In the genomic region with DNA sequence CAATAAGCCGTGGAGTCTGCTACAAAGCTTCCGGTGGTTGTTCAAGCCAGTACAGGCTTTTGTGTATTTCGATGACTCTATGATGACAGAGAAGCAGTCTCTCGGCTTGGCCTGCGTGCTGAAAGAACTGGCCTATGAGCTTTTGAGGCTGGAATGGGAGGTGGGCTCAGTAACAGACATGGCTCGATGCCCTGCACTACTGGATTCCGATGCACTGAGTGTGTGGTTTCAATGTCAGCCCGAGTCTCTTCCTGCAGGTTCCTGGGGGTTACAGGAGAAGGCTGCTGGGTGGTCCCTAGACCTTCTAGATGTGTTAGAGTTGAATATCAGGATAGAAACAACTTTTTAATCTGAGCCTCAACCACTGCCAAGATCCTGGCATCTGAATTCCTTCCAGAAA, we compare ENCODE assay signal across 23 mouse cellular contexts. TPM values are rescaled to one million over a fixed set of nuclear protein-coding genes. Genes with fewer than 3 reads are reported as not detected.
A peak's percentile ranks its signal among the peaks of the same experiment; 100 is the strongest.
DNase-seq lines count a peak whose midpoint lies in the region; ATAC-seq and TF ChIP-seq lines count a peak whose summit lies in the region.
"Had no signal": no experiment of that assay in that cellular context is flagged by ENCODE, and none has a peak within 500 bp of the region (broad histone marks: within the 10 kb centered on the region; RNA-seq: fewer than 3 reads in every experiment).

No protein-coding gene starts in this region.

- H3K36me3 ChIP-seq in forebrain, postnatal 0 days (ENCODE audit: insufficient read depth) = no peaks in the 10 kb centered on the region
- no peaks in the 10 kb centered on the region for H3K36me3 ChIP-seq in forebrain, embryonic 12.5 days (replicated peaks)
- H3K36me3 ChIP-seq in lung, embryonic 14.5 days (ENCODE audit: insufficient read depth) = no peaks in the 10 kb centered on the region
- H3K36me3 ChIP-seq in CH12.LX (replicated peaks in 1 of 2; ENCODE audit: control insufficient read depth in 1 of 2, insufficient read depth in 1 of 2, low read length in 1 of 2) = no peaks in the 10 kb centered on the region
- H3K36me3 ChIP-seq in stomach, embryonic 16.5 days (ENCODE audit: control insufficient read depth, insufficient read depth, low read length) = no peaks in the 10 kb centered on the region
- H3K36me3 ChIP-seq: embryonic facial prominence, embryonic 13.5 days; hindbrain, embryonic 13.5 days; midbrain, embryonic 13.5 days had no signal

- no peaks in the 10 kb centered on the region for H3K9me3 ChIP-seq in forebrain, postnatal 0 days (ENCODE audit: low read length)
- H3K9me3 ChIP-seq in forebrain, embryonic 12.5 days = no peaks in the 10 kb centered on the region
- H3K9me3 ChIP-seq in lung, embryonic 14.5 days (ENCODE audit: low read depth, low read length) = no peaks in the 10 kb centered on the region
- no peaks in the 10 kb centered on the region for H3K9me3 ChIP-seq in CH12.LX (replicated peaks; ENCODE audit: low read length)
- no peaks in the 10 kb centered on the region for H3K9me3 ChIP-seq in stomach, embryonic 16.5 days (replicated peaks; ENCODE audit: control insufficient read depth, low read length)
- H3K9me3 ChIP-seq: embryonic facial prominence, embryonic 13.5 days; hindbrain, embryonic 13.5 days; midbrain, embryonic 13.5 days had no signal

- dilution Hi-C loops in CH12.LX (cut with MboI; ENCODE audit: extremely low pct_ligation_motif_present, extremely low pct_unique_long_range_greater_than_20kb, low sequenced_read_pairs) = no loop called here

- TF ChIP-seq CTCF in forebrain, postnatal 0 days (IDR thresholded peaks at IDR 0.05; ENCODE audit: low read depth) = no peak
- TF ChIP-seq CTCF in lung, embryonic 14.5 days (IDR thresholded peaks at IDR 0.05; ENCODE audit: low read depth) = no peak
- TF ChIP-seq CTCF in CH12.LX (conservative IDR thresholded peaks at IDR 0.05 in 1 of 2, IDR thresholded peaks at IDR 0.05 in 1 of 2; ENCODE audit: low read depth in 2 of 2, low read length in 2 of 2) = no peak

- peak; percentile 14 for DNase-seq in forebrain, postnatal 0 days
- DNase-seq in lung, embryonic 14.5 days = peak; percentile 54
- no peak for DNase-seq in lung, adult 18-20 months
- no peak for DNase-seq in CH12.LX (ENCODE audit: extremely low read depth)
- DNase-seq in right cerebral cortex, postnatal 36 days (ENCODE audit: low spot score in 2 of 2) = no peak
- DNase-seq: cerebellum, adult 11-12 months; heart, adult 2 months; left cerebral cortex, postnatal 4 days; thymus, postnatal 14 days had no signal

- no peak for TF ChIP-seq RAD21 in CH12.LX (IDR thresholded peaks at IDR 0.05; ENCODE audit: low read depth, low read length)

- H3K27me3 ChIP-seq in forebrain, postnatal 0 days (ENCODE audit: insufficient read depth, low read length) = no peaks in the 10 kb centered on the region
- H3K27me3 ChIP-seq in forebrain, embryonic 12.5 days = no peaks in the 10 kb centered on the region
- H3K27me3 ChIP-seq in lung, embryonic 14.5 days (ENCODE audit: insufficient read depth, low read length) = no peaks in the 10 kb centered on the region
- H3K27me3 ChIP-seq in CH12.LX (replicated peaks) = no peaks in the 10 kb centered on the region
- no peaks in the 10 kb centered on the region for H3K27me3 ChIP-seq in stomach, embryonic 16.5 days (ENCODE audit: control insufficient read depth, insufficient read depth, low read length)
- H3K27me3 ChIP-seq: embryonic facial prominence, embryonic 13.5 days; hindbrain, embryonic 13.5 days; midbrain, embryonic 13.5 days had no signal

- H3K79me2 ChIP-seq in CH12.LX (replicated peaks; ENCODE audit: control insufficient read depth, extremely low read depth, insufficient read depth, poor library complexity, severe bottlenecking) = no peaks in the 10 kb centered on the region

- no peak overlapping the region for H3K4me2 ChIP-seq in forebrain, postnatal 0 days (ENCODE audit: low read depth)
- no peak overlapping the region for H3K4me2 ChIP-seq in forebrain, embryonic 12.5 days
- H3K4me2 ChIP-seq in lung, embryonic 14.5 days = no peak overlapping the region
- no peak overlapping the region for H3K4me2 ChIP-seq in CH12.LX (ENCODE audit: insufficient read depth, low read depth, poor library complexity, severe bottlenecking)
- no peak overlapping the region for H3K4me2 ChIP-seq in stomach, embryonic 16.5 days (ENCODE audit: low read depth, low read length)
- H3K4me2 ChIP-seq: embryonic facial prominence, embryonic 13.5 days; hindbrain, embryonic 13.5 days; midbrain, embryonic 13.5 days had no signal

- no peak overlapping the region for H3K4me3 ChIP-seq in forebrain, postnatal 0 days (ENCODE audit: low read depth, low read length)
- no peak overlapping the region for H3K4me3 ChIP-seq in forebrain, embryonic 12.5 days (replicated peaks)
- no peak overlapping the region for H3K4me3 ChIP-seq in lung, embryonic 14.5 days (ENCODE audit: low read depth, low read length)
- no peak overlapping the region for H3K4me3 ChIP-seq in CH12.LX (replicated peaks in 1 of 3; ENCODE audit: low read depth in 2 of 3, low read length in 2 of 3, poor library complexity in 1 of 3)
- no peak overlapping the region for H3K4me3 ChIP-seq in stomach, embryonic 16.5 days (replicated peaks; ENCODE audit: low read length)
- H3K4me3 ChIP-seq: embryonic facial prominence, embryonic 13.5 days; heart, adult 2 months; hindbrain, embryonic 13.5 days; midbrain, embryonic 13.5 days had no signal

- no peak for ATAC-seq in forebrain, postnatal 0 days
- ATAC-seq in forebrain, embryonic 12.5 days (ENCODE audit: low FRiP score) = no peak
- peak; percentile 47; the same call in 1 of the 2 replicates for ATAC-seq in lung, embryonic 14.5 days (ENCODE audit: insufficient read depth)
- ATAC-seq in stomach, embryonic 16.5 days (ENCODE audit: insufficient read depth, low FRiP score) = 0 out of 2 replicates have a peak, but pooled peaks have one; percentile 37
- ATAC-seq: intestine, postnatal 0 days; midbrain, embryonic 13.5 days had no signal

- 70% methylated on average over 8 of the region's 8 CpGs for WGBS in forebrain, postnatal 0 days
- 82% methylated on average over 8 of the region's 8 CpGs for WGBS in forebrain, embryonic 12.5 days
- 68% methylated on average over 8 of the region's 8 CpGs for WGBS in lung, embryonic 14.5 days
- WGBS in stomach, embryonic 16.5 days = 68% methylated on average over 8 of the region's 8 CpGs

- H3K9ac ChIP-seq in forebrain, postnatal 0 days = no peak overlapping the region
- H3K9ac ChIP-seq in forebrain, embryonic 12.5 days = no peak overlapping the region
- no peak overlapping the region for H3K9ac ChIP-seq in lung, embryonic 14.5 days
- H3K9ac ChIP-seq in CH12.LX (ENCODE audit: insufficient read depth, low read depth) = no peak overlapping the region
- no peak overlapping the region for H3K9ac ChIP-seq in stomach, embryonic 16.5 days (ENCODE audit: low read length)
- H3K9ac ChIP-seq: embryonic facial prominence, embryonic 13.5 days; hindbrain, embryonic 13.5 days; liver, embryonic 14.5 days; midbrain, embryonic 13.5 days had no signal

- H3K27ac ChIP-seq in forebrain, postnatal 0 days (ENCODE audit: low read depth, low read length) = no peak overlapping the region
- H3K27ac ChIP-seq in forebrain, embryonic 12.5 days = no peak overlapping the region
- H3K27ac ChIP-seq in lung, embryonic 14.5 days (ENCODE audit: low read depth) = peak overlapping the region; percentile 26; the same call in 1 of the 2 replicates
- H3K27ac ChIP-seq in CH12.LX (ENCODE audit: insufficient read depth, low read depth) = no peak overlapping the region
- no peak overlapping the region for H3K27ac ChIP-seq in stomach, embryonic 16.5 days (ENCODE audit: low read length)
- H3K27ac ChIP-seq: embryonic facial prominence, embryonic 13.5 days; heart, adult 2 months; hindbrain, embryonic 13.5 days; liver, embryonic 14.5 days; macrophage; midbrain, embryonic 13.5 days had no signal

- H3K4me1 ChIP-seq in forebrain, postnatal 0 days (ENCODE audit: insufficient read depth) = no peaks in the 10 kb centered on the region
- H3K4me1 ChIP-seq in forebrain, embryonic 12.5 days = peaks cover 2% of the 10 kb centered on the region; the same call in 1 of the 2 replicates
- H3K4me1 ChIP-seq in lung, embryonic 14.5 days (ENCODE audit: insufficient read depth) = no peaks in the 10 kb centered on the region; the same call in 1 of the 2 replicates
- H3K4me1 ChIP-seq in CH12.LX (ENCODE audit: control insufficient read depth in 1 of 2, insufficient read depth in 2 of 2) = peaks cover 0 to 9% of the 10 kb centered on the region in 2 experiments; a peak in 2 of 4 replicates
- H3K4me1 ChIP-seq in stomach, embryonic 16.5 days (ENCODE audit: control insufficient read depth, insufficient read depth, low read length) = no peaks in the 10 kb centered on the region
- H3K4me1 ChIP-seq: hindbrain, embryonic 13.5 days had no signal

- no peak for TF ChIP-seq EP300 in CH12.LX (IDR thresholded peaks at IDR 0.05; ENCODE audit: low read length)

- in situ Hi-C loops in CH12.LX (cut with MboI; ENCODE audit: low pct_ligation_motif_present, low pct_unique_long_range_greater_than_20kb, low sequenced_read_pairs) = no loop called here

- no peak for TF ChIP-seq POLR2A in CH12.LX (IDR thresholded peaks at IDR 0.05; ENCODE audit: low read depth, low read length)

TF ChIP-seq in CH12.LX, 34 proteins besides CTCF, POLR2A, EP300 and RAD21:
- TF ChIP-seq MYC (IDR thresholded peaks at IDR 0.05; ENCODE audit: low read depth, low read length) (no peak), POLR2AphosphoS2 (IDR thresholded peaks at IDR 0.05; ENCODE audit: low read depth, low read length) (no peak), MXI1 (IDR thresholded peaks at IDR 0.05; ENCODE audit: low read depth, low read length) (no peak), ZNF384 (IDR thresholded peaks at IDR 0.05; ENCODE audit: low read depth, low read length) (peak; percentile 2; the same call in 1 of the 2 replicates), BHLHE40 (IDR thresholded peaks at IDR 0.05; ENCODE audit: low read depth, low read length) (no peak), CHD1 (IDR thresholded peaks at IDR 0.05; ENCODE audit: low read depth, low read length) (no peak), RCOR1 (conservative IDR thresholded peaks at IDR 0.05; ENCODE audit: low read depth, low read length) (no peak), USF1 (IDR thresholded peaks at IDR 0.05; ENCODE audit: low read depth, low read length) (no peak)

RNA-seq across cellular contexts. Expression of gene Gm815, which starts 53.2 kb away (rescaled TPM):
- not detected in 2 replicates for total RNA-seq in forebrain, postnatal 0 days (2014; rRNA removed)
- not detected in 2 replicates for polyA plus RNA-seq in forebrain, postnatal 0 days (2015; fragmentation: Nextera tagmentation; extraction: Ambion mirVana)
- polyA plus RNA-seq in forebrain, embryonic 12.5 days (2016; fragmentation: Nextera tagmentation; extraction: Ambion mirVana) = not detected in 2 replicates
- polyA plus RNA-seq in lung, embryonic 14.5 days (2014; fragmentation: Nextera tagmentation; extraction: Ambion mirVana) = 0.33 TPM in 1 of 2 replicates, not detected in the other
- total RNA-seq in CH12.LX (2012; rRNA removed) = not detected in 2 replicates
- total RNA-seq in CH12.LX (2014; rRNA removed) = not detected in 2 replicates
- not detected in 2 replicates for polyA plus RNA-seq in CH12.LX (2012; ENCODE audit: insufficient read length, low read depth)
- polyA plus RNA-seq in stomach, embryonic 16.5 days (2015; fragmentation: Nextera tagmentation; extraction: Ambion mirVana) = not detected in 2 replicates
- total RNA-seq: ES-E14; heart, adult 2 months; layer of hippocampus, postnatal 25 days; left cerebral cortex, postnatal 4 days had no signal
- polyA plus RNA-seq: C2C12; embryonic facial prominence, embryonic 13.5 days; forebrain, embryonic 11.5 days; heart, adult 2 months; heart, postnatal 0 days; hindbrain, embryonic 13.5 days; intestine, postnatal 0 days; large intestine, adult 2 months; liver, embryonic 14.5 days; macrophage; midbrain, embryonic 13.5 days had no signal

Comparison
In these comparisons a context has a peak if more than half of its experiments do, and no peak if none do; other contexts are left out.
1. DNase-seq: peak in forebrain, postnatal 0 days (single experiment) and lung, embryonic 14.5 days (single experiment); none in lung, adult 18-20 months (0 of 2), CH12.LX (single experiment) and right cerebral cortex, postnatal 36 days (0 of 2).
2. ATAC-seq: peak in lung, embryonic 14.5 days (single experiment) and stomach, embryonic 16.5 days (single experiment); none in forebrain, postnatal 0 days (single experiment) and forebrain, embryonic 12.5 days (single experiment).